Mouse (Mus musculus): ENCODE measurements at regions not wholly inside any gene's neighbourhood (a gene's known extent, or its start where the extent isn't known, plus 50 kb on each side); places are given as distances from the start of the nearest gene placed in this dataset.

- TF ChIP-seq CTCF (IDR thresholded peaks at IDR 0.05; ENCODE audit: borderline replicate concordance, extremely low read depth, insufficient read depth, insufficient read length) = no peak
- TF ChIP-seq POLR2A (IDR thresholded peaks at IDR 0.05; ENCODE audit: borderline replicate concordance, extremely low read depth, insufficient read depth, insufficient read length, poor library complexity, severe bottlenecking) = no peak
These were observed 94.0 kb upstream of the Cep126 start for GRCm38 (mm10) chr9:8228078-8228477.

Measured in brain, embryonic 14.5 days (tissue).